Mouse (Mus musculus): ENCODE measurements at regions not wholly inside any gene's neighbourhood (a gene's known extent, or its start where the extent isn't known, plus 50 kb on each side); places are given as distances from the start of the nearest gene placed in this dataset.

- in situ Hi-C loops (cut with MboI, MseI), result no loop called here
These were observed 224.8 kb upstream of the Far2 start for GRCm38 (mm10) chr6:147822215-147822614.

- in situ Hi-C loops (cut with MboI, MseI), result no loop called here
These were observed 214.5 kb upstream of the Far2 start for GRCm38 (mm10) chr6:147832521-147832920.

DNA sequence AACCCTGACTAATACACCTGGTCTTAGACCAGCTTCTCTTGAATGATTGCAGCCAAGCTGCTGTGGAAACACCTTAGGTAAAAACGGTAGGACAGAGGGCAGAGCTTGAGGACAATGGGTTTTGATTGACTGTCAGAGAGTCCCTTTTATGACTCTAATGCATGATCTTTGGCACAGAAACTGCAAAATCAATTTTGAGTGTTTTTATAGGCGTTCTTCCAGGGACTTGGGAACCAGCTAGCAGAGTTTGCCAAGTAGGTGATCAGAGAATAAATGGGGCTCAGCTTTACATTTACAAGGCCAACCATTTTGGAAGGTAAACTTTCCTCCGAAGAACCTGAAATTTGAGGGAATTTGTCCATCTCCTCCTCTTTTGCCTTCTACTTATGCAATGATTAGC, 213.6 kb upstream of the Far2 start:
- in situ Hi-C loops (cut with MboI, MseI), result no loop called here

- in situ Hi-C loops (cut with MboI, MseI), result no loop called here
These were observed 208.2 kb upstream of the Far2 start for GRCm38 (mm10) chr6:147838846-147839245.

DNA sequence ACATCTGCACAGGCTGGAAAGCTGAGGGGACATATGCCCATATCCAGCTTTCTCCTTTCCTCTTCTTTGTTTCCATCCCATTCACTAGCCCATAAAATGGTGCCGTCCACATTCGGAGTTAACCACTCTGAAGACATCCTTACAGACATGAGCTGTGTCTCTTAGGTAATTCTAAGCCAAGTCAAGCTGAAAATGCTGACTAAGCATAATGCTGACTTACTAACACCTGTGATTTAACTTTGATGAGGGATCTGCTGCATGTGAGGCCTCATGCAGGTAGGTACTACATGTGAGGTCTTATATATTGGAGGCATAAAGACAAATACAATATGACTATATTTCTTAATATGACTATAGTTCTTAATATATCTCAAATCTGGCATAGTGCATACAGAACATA, 197.1 kb upstream of the Far2 start:
- in situ Hi-C loops (cut with MboI, MseI), result no loop called here

GRCm38 (mm10) chr6:147861116-147861515, 185.9 kb upstream of the Far2 start:
- in situ Hi-C loops (cut with MboI, MseI), result no loop called here

DNA sequence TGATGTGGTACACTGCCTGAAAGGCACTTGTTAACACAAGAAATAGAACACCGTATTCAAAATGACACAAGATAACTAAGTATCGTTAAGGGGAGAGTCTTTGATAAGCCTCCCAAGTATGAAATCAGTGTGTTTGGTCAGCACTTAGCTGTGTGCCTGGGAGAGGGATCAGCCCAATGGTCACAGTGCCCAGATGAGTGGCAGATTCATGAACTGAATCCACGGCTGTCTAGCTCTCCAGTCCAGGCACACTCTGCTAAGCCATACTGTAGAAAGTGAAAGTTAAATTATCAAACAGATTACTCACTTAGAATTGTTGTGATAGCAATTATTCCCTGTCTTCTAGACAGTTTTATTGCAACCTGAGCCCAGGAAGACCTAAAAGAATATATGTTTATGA, 176.0 kb upstream of the Far2 start:
- in situ Hi-C loops (cut with MboI, MseI), result no loop called here

DNA sequence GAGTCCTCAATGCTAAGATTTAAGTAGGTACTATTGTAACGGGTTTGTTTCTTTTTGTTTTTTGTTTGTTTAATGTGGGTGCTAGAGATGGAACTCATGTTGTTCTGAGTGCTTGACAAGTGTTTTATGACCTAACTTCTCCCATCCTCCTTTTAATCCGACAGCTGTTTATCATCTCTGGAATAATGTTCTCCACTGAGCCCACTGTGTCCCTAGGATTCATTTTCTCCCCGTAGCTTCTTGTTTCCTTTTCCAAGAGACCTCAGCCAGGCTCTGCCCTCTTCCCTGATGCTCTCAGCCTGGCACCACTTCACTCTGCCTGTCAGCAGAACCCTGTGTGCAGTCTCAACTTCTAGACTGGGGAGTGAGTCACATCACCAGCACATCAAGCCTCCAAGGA, 173.9 kb upstream of the Far2 start:
- in situ Hi-C loops (cut with MboI, MseI), result no loop called here

- in situ Hi-C loops (cut with MboI, MseI), result no loop called here
These were observed 168.6 kb upstream of the Far2 start for GRCm38 (mm10) chr6:147878485-147878884.

GRCm38 (mm10) chr6:147885902-147886301, 161.2 kb upstream of the Far2 start:
- in situ Hi-C loops (cut with MboI, MseI), result no loop called here

GRCm38 (mm10) chr6:147919697-147920096, 127.4 kb upstream of the Far2 start:
- in situ Hi-C loops (cut with MboI, MseI), result no loop called here

- in situ Hi-C loops (cut with MboI, MseI), result no loop called here
These were observed 126.0 kb upstream of the Far2 start for GRCm38 (mm10) chr6:147921091-147921490.

- in situ Hi-C loops (cut with MboI, MseI), result no loop called here
These were observed 124.6 kb upstream of the Far2 start for GRCm38 (mm10) chr6:147922506-147922905.

GRCm38 (mm10) chr6:147923246-147923645, 123.8 kb upstream of the Far2 start:
- in situ Hi-C loops (cut with MboI, MseI), result no loop called here

- in situ Hi-C loops (cut with MboI, MseI), result no loop called here
These were observed 118.1 kb upstream of the Far2 start for GRCm38 (mm10) chr6:147928951-147929350.

DNA sequence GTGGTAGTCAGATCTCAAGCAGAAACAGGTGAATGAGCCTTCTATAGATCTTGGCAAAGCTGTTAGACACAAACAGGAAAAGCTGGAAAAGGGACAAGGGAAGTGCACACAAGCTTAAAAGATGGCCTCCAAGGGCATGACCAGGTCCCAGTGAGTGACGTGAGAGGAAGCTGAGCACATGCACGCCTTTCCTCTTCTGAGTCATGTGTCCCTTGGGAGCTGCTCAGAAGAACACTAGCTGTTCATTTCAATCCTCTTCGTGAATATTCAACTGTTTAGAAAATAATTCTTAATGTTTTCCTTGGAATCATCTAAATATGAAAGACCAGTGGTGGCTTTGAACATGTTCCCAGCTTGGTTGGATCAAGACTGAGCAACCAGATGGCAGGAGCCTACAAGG, 103.0 kb upstream of the Far2 start:
- in situ Hi-C loops (cut with MboI, MseI), result no loop called here

DNA sequence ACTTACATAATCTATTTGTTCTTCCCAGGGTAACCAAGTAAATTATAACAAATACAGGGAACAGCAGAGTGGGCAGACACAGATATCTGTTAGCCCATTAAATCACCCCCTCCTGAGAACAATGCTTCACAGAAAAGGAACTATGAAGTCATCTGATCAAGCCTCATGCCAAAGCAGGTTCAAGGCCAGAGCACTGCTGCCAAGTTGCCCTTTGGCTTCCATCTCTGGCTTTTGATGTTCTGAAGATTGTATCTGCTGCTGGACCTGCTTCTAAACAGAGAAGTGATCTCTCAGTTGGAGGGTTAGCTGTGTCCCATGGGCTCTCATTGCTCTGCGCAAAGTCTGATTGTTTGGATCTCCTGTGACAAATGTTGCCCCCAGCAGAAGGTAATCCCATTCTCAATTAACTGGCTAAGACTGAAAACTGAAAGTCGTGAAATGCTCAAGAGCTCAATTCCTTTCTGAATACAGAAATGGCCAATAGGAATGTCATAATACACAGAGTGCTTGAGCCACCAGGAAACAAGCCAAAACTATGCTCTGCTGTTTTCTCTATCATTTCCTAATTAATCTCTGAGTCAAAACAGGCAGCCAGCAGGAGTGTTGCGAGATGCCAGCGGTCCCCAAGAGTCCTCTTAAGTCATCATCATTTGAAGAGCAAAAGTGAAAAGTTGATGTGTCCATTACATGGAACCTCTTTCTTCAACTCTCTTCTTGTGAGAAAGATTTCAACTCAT, 102.0 kb upstream of the Far2 start:
- in situ Hi-C loops (cut with MboI, MseI), result no loop called here

GRCm38 (mm10) chr6:147947997-147948396, 99.1 kb upstream of the Far2 start:
- in situ Hi-C loops (cut with MboI, MseI), result no loop called here

DNA sequence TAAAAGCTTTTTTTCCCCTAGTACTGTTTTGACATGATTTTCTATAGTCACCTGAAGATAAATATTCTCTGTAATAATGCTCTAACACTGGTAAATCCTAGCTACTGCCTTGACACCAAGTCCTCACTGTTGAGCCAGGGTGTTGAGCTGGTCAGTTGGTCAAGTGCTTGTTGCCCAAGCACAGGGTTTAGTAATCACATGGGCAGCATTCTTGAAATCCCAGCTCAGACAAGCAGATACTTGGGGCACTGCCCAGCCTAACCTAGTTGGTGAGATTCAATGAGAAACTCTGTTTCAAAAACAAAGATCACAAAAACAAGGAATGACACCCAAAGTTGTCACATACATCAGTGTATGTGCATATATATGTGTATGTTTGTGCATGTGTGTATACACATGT, 95.4 kb upstream of the Far2 start:
- in situ Hi-C loops (cut with MboI, MseI), result no loop called here

GRCm38 (mm10) chr6:147953058-147953679, 93.9 kb upstream of the Far2 start:
- in situ Hi-C loops (cut with MboI, MseI), result no loop called here

DNA sequence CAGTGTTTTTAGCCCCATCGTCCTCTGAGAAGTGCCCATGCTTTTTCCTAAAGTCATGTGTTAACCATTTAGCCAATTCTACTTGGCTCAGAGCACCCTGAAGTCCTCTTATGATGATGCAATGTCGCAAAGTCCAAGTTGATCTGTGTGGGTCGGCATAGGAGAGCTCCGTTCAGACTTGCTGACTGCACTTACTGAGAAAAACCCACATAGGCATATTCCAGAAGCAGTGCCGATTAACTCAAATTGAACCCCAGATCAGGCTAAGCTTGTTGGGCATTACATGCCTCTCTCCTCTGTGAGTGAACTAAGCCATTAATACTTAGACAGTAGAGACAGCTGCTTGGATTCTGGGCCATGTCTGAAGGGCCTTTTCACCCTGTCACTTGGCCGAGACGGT, 93.3 kb upstream of the Far2 start:
- in situ Hi-C loops (cut with MboI, MseI), result no loop called here

DNA sequence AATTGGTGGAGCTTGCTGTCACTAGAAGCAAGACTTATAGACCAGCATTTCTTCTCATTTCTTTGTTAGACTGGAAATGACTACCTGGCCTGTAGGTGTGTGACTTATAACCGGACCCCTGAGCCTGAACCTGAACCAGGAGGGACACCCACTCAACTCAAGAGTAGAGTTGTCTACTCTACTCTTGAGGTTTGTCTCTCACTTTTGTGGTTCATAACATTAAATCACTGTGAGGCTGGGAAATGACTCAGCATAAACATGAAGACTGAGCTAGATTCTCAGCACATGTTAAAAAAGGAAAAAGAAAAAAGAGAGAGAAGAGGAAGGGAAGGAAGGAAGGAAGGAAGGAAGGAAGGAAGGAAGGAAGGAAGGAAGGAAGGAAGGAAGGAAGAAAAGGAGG, 92.8 kb upstream of the Far2 start:
- in situ Hi-C loops (cut with MboI, MseI), result no loop called here

- in situ Hi-C loops (cut with MboI, MseI), result no loop called here
These were observed 91.9 kb upstream of the Far2 start for GRCm38 (mm10) chr6:147954967-147955830.
